Mouse (Mus musculus): ENCODE data around the gene Plekha6. TPM values are rescaled to one million over a fixed set of nuclear protein-coding genes. Genes with fewer than 3 reads are reported as not detected.

The Plekha6 gene
- polyA plus RNA-seq, 1 experiment, result 97.1 TPM

DNA sequence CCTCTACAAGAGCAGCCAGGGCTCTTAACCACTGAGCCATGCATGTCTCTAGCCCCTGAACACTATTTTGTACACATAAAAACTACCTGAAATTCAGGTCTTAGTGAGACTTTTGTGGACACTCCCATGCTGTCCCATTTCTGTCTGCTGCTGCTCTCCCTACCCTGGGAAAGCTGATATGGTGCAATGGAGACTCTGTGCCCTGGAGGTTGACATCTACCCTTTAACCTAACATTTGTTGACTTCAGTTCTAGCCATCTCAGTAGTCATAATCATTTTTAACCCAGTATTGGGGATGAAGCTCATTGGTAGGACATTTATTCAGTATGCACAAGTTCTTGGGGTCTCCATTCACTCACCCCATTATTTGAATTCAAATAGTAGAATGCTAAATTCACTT, 60.7 kb downstream of the Plekha6 start:
- Histone ChIP-seq H3K27ac (ENCODE audit: control insufficient read depth, insufficient read depth, low read depth, low read length) (no peak overlapping the region), H3K4me3 (ENCODE audit: control insufficient read depth, low read depth, low read length) (no peak overlapping the region), H3K4me1 (ENCODE audit: control insufficient read depth, insufficient read depth, low read length) (no peaks in the 10 kb centered on the region), H3K36me3 (ENCODE audit: control insufficient read depth, insufficient read depth, low read length) (no peaks in the 10 kb centered on the region), H3K27me3 (ENCODE audit: control insufficient read depth, insufficient read depth, low read length) (no peaks in the 10 kb centered on the region)
- TF ChIP-seq CTCF (IDR thresholded peaks at IDR 0.05; ENCODE audit: control insufficient read depth, insufficient read depth, insufficient replicate concordance, low read depth, low read length), result no peak
- TF ChIP-seq POLR2A (IDR thresholded peaks at IDR 0.05; ENCODE audit: control insufficient read depth, low read depth, low read length), result no peak

DNA sequence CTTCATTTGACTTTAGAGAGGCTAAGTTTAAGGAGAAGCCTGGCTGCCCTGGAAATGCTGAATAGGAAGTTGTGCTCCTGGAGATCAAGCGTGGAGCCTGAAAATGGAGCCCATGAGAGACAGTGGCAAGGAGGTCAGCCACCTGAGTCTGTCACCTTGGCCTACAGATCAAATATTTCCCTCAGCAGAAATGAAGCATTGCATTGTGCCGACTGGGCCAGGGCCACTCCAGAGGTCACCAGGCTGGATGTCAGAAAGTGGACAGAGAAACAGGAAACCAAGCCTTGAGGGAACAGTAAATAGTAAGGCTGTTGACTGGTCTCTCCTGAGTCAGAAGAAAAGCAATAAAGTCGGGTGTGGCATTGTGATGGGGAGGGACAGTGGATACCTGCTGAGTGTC, 61.1 kb downstream of the Plekha6 start:
- Histone ChIP-seq H3K27ac (ENCODE audit: control insufficient read depth, insufficient read depth, low read depth, low read length) (no peak overlapping the region), H3K4me1 (ENCODE audit: control insufficient read depth, insufficient read depth, low read length) (no peaks in the 10 kb centered on the region), H3K36me3 (ENCODE audit: control insufficient read depth, insufficient read depth, low read length) (no peaks in the 10 kb centered on the region), H3K4me3 (ENCODE audit: control insufficient read depth, low read depth, low read length) (no peak overlapping the region), H3K27me3 (ENCODE audit: control insufficient read depth, insufficient read depth, low read length) (no peaks in the 10 kb centered on the region)
- TF ChIP-seq CTCF (IDR thresholded peaks at IDR 0.05; ENCODE audit: control insufficient read depth, insufficient read depth, insufficient replicate concordance, low read depth, low read length) (no peak), POLR2A (IDR thresholded peaks at IDR 0.05; ENCODE audit: control insufficient read depth, low read depth, low read length) (no peak)

DNA sequence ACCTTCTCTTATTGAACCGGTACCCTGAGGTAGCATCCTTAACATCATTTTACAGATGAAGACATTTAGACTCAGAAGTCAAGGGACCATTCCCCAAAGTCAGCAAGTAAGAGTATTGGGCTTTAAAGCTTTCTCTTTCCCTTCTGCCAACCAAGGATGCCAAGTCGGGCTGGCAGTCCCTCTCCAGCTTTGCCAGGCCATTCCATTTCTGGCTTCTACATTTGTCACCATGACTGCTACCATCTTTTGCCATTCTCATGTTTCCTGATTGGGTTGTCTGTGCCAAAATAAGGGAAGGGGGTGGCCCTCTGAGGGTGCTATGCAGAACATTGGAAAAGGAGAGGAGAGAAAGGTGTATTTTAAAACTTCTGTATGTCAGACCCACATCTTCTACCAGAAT, 61.6 kb downstream of the Plekha6 start:
- H3K36me3 ChIP-seq (ENCODE audit: control insufficient read depth, insufficient read depth, low read length), result no peaks in the 10 kb centered on the region
- no peak for TF ChIP-seq POLR2A (IDR thresholded peaks at IDR 0.05; ENCODE audit: control insufficient read depth, low read depth, low read length)
- TF ChIP-seq CTCF (IDR thresholded peaks at IDR 0.05; ENCODE audit: control insufficient read depth, insufficient read depth, insufficient replicate concordance, low read depth, low read length), result no peak
- no peaks in the 10 kb centered on the region for H3K4me1 ChIP-seq (ENCODE audit: control insufficient read depth, insufficient read depth, low read length)
- no peak overlapping the region for H3K4me3 ChIP-seq (ENCODE audit: control insufficient read depth, low read depth, low read length)
- no peak overlapping the region for H3K27ac ChIP-seq (ENCODE audit: control insufficient read depth, insufficient read depth, low read depth, low read length)
- H3K27me3 ChIP-seq (ENCODE audit: control insufficient read depth, insufficient read depth, low read length), result no peaks in the 10 kb centered on the region

DNA sequence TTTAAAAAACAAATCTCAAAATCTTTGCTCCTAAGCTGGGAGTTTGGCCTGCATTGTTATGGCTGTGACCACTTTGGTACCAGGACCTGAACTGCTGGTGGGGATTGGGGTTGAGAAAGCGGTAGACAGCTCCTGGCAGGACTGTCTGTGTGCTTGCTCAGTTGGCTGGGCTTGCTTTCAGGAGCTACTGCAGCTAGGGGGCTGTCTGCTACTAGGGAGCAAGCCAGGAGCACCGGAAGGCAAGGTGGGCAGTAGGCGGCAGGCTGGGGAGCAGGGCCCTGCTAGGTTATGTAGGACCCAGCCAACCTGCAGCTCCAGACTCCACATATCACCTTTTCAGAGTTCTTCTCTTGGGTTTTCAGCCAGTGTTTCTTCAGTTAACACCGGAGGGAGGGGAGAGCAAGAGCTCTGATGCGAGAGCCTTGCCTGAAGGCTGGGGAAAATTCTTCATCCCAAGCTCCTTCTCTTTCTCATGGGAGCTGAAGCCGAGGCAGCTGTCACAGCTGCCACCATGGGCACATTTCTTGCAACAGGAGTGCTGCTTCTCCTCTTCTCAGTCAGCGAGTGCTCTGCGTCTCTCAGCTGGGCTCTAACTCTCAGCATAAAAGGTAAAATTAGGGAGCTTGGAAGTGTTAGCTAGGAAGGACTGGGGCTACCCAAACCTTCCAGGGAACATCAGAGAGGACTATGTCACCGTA, 62.1 kb downstream of the Plekha6 start:
- H3K4me1 ChIP-seq (ENCODE audit: control insufficient read depth, insufficient read depth, low read length), result no peaks in the 10 kb centered on the region
- no peaks in the 10 kb centered on the region for H3K27me3 ChIP-seq (ENCODE audit: control insufficient read depth, insufficient read depth, low read length)
- TF ChIP-seq CTCF (IDR thresholded peaks at IDR 0.05; ENCODE audit: control insufficient read depth, insufficient read depth, insufficient replicate concordance, low read depth, low read length), result no peak
- TF ChIP-seq POLR2A (IDR thresholded peaks at IDR 0.05; ENCODE audit: control insufficient read depth, low read depth, low read length), result no peak
- H3K36me3 ChIP-seq (ENCODE audit: control insufficient read depth, insufficient read depth, low read length), result no peaks in the 10 kb centered on the region
- H3K27ac ChIP-seq (ENCODE audit: control insufficient read depth, insufficient read depth, low read depth, low read length), result no peak overlapping the region
- H3K4me3 ChIP-seq (ENCODE audit: control insufficient read depth, low read depth, low read length), result no peak overlapping the region

DNA sequence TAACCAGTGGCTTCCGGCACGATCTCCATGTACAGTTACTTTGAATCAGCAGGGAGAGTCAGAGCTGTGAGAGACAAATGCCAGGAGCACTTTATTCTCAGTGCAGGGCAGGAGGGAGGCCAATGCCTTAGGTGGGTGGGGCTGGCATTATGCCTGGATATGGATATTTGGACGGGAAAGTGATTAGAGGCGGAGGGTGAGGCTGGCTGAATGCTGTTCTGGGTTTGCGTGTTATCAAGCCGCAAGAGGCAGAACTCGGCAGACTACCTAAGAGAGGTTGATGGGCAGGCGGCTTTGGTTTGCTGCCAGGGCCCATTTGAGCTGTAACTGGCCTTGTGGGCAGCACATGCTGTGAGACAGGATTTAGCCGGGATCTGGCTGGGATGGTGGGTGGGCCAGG, 62.9 kb downstream of the Plekha6 start:
- TF ChIP-seq CTCF (IDR thresholded peaks at IDR 0.05; ENCODE audit: control insufficient read depth, insufficient read depth, insufficient replicate concordance, low read depth, low read length) (no peak), POLR2A (IDR thresholded peaks at IDR 0.05; ENCODE audit: control insufficient read depth, low read depth, low read length) (no peak)
- Histone ChIP-seq H3K27ac (ENCODE audit: control insufficient read depth, insufficient read depth, low read depth, low read length) (no peak overlapping the region), H3K27me3 (ENCODE audit: control insufficient read depth, insufficient read depth, low read length) (no peaks in the 10 kb centered on the region), H3K4me1 (ENCODE audit: control insufficient read depth, insufficient read depth, low read length) (no peaks in the 10 kb centered on the region), H3K4me3 (ENCODE audit: control insufficient read depth, low read depth, low read length) (no peak overlapping the region), H3K36me3 (ENCODE audit: control insufficient read depth, insufficient read depth, low read length) (no peaks in the 10 kb centered on the region)

DNA sequence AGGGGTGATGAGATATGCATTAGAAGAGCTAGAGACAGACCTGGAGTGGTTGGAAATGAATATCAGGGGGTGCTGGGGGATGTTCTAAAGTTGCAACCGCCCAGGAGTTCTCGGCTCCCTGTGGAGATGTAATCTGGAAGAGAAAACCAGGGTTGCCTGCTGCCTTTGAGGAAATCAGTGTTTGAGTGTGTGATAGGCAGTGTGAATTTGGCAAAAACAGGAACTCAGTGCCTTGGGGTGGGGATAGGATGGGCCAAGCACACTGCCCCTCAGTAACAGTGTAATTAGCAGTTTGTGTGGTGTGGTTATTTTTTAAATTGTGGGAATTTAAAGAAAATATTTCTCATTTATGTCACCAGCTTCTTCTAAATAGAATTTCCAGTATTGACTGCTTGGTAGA, 63.4 kb downstream of the Plekha6 start:
- TF ChIP-seq POLR2A (IDR thresholded peaks at IDR 0.05; ENCODE audit: control insufficient read depth, low read depth, low read length) (no peak), CTCF (IDR thresholded peaks at IDR 0.05; ENCODE audit: control insufficient read depth, insufficient read depth, insufficient replicate concordance, low read depth, low read length) (no peak)
- no peaks in the 10 kb centered on the region for H3K4me1 ChIP-seq (ENCODE audit: control insufficient read depth, insufficient read depth, low read length)
- H3K27me3 ChIP-seq (ENCODE audit: control insufficient read depth, insufficient read depth, low read length), result no peaks in the 10 kb centered on the region
- no peak overlapping the region for H3K4me3 ChIP-seq (ENCODE audit: control insufficient read depth, low read depth, low read length)
- no peak overlapping the region for H3K27ac ChIP-seq (ENCODE audit: control insufficient read depth, insufficient read depth, low read depth, low read length)
- no peaks in the 10 kb centered on the region for H3K36me3 ChIP-seq (ENCODE audit: control insufficient read depth, insufficient read depth, low read length)

DNA sequence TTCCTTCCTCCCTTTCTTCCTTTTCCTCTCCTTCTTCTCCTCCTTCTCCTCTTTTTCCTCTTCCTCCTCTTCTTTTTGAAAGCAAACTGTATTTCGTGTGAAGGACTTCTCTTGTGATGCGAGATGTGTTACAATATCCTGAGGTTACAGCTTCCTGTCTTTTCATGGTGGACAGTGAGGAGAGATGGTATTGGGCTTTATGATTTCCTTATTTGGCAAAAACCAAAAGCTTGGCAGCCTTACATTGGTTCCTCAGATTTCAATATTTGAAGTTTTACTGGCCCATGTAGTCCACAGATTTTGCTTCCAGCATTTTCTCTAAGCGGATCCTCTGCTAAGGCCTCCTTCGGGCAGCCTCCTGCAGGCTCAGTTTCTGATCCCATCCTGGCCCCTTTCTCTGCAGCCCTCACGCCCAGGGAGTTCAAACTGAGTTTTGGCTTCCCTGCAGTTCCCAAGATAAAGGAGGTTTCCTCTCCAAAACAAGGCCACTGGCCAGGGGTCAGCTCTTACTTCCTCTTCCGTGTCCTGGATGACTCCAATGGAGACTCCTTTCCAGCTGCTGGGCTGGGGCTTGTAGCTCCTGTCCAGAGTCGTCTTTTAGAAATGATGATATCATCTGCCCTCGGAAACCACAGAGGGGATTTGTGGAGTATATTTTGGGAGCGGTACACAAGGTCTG, 64.9 kb downstream of the Plekha6 start:
- Histone ChIP-seq H3K27me3 (ENCODE audit: control insufficient read depth, insufficient read depth, low read length) (no peaks in the 10 kb centered on the region), H3K4me1 (ENCODE audit: control insufficient read depth, insufficient read depth, low read length) (no peaks in the 10 kb centered on the region), H3K36me3 (ENCODE audit: control insufficient read depth, insufficient read depth, low read length) (no peaks in the 10 kb centered on the region), H3K4me3 (ENCODE audit: control insufficient read depth, low read depth, low read length) (no peak overlapping the region), H3K27ac (ENCODE audit: control insufficient read depth, insufficient read depth, low read depth, low read length) (no peak overlapping the region)
- no peak for TF ChIP-seq POLR2A (IDR thresholded peaks at IDR 0.05; ENCODE audit: control insufficient read depth, low read depth, low read length)
- no peak for TF ChIP-seq CTCF (IDR thresholded peaks at IDR 0.05; ENCODE audit: control insufficient read depth, insufficient read depth, insufficient replicate concordance, low read depth, low read length)

Data from testis, adult 2 months (tissue).